In the genomic region with DNA sequence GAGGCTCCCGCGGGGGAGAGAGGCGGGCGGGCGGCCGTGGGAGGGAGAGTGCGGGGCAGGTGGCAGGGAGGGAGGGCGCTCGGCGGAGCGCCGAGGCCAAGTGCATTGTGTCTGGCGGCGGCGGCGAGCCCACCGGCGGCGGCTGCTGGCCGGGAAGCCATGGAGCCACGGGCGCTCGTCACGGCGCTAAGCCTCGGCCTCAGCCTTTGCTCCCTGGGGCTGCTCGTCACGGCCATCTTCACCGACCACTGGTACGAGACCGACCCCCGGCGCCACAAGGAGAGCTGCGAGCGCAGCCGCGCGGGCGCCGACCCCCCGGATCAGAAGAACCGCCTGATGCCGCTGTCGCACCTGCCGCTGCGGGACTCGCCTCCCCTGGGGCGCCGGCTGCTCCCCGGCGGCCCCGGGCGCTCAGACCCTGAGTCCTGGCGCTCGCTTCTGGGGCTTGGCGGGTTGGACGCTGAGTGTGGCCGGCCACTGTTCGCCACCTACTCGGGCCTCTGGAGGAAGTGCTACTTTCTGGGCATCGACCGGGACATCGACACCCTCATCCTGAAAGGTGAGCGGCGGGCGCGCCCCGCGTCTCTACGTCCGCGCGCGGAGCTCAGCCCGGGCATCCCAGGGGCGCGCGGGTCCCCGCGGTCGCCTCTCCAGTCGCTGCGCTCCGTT, we compare ENCODE assay signal across 9 mouse cellular contexts. TPM values are rescaled to one million over a fixed set of nuclear protein-coding genes. Genes with fewer than 3 reads are reported as not detected.
DNase-seq lines count a peak whose midpoint lies in the region; ATAC-seq and TF ChIP-seq lines count a peak whose summit lies in the region.
"Had no signal": no experiment of that assay in that cellular context is flagged by ENCODE, and none has a peak within 500 bp of the region (broad histone marks: within the 10 kb centered on the region; RNA-seq: fewer than 3 reads in every experiment).

Gene Tmem178 (plus strand): TSS at position 103 of the 669 bp plus-strand sequence.

- peak within 1 kb of the TSS; percentile 80 for H3K27ac ChIP-seq in kidney, adult 2 months (ENCODE audit: insufficient read depth, low read depth, low read length)
- H3K27ac ChIP-seq in brown adipose tissue, adult 24 weeks (replicated peaks; ENCODE audit: low read depth, low read length) = no peak within 1 kb of the TSS
- H3K27ac ChIP-seq in forebrain, embryonic 13.5 days = peak within 1 kb of the TSS; percentile 80
- 0 out of 2 replicates have a peak within 1 kb of the TSS, but pooled peaks have one; percentile 29 for H3K27ac ChIP-seq in kidney, embryonic 16.5 days (ENCODE audit: low read length)
- no peak within 1 kb of the TSS for H3K27ac ChIP-seq in lung, embryonic 14.5 days (ENCODE audit: low read depth)

- TF ChIP-seq POLR2A in kidney, adult 2 months (IDR thresholded peaks at IDR 0.05; ENCODE audit: low read depth, low read length) = no peak

- H3K9me3 ChIP-seq in forebrain, embryonic 13.5 days (replicated peaks) = no peaks in the 10 kb centered on the region
- no peaks in the 10 kb centered on the region for H3K9me3 ChIP-seq in kidney, embryonic 16.5 days (ENCODE audit: low read length)
- H3K9me3 ChIP-seq in lung, embryonic 14.5 days (ENCODE audit: low read depth, low read length) = no peaks in the 10 kb centered on the region

- H3K27me3 ChIP-seq in kidney, adult 2 months (replicated peaks; ENCODE audit: control insufficient read depth, insufficient read depth, low read length) = no peaks in the 10 kb centered on the region; the same call in 1 of the 2 replicates
- H3K27me3 ChIP-seq in forebrain, embryonic 13.5 days = no peaks in the 10 kb centered on the region
- peaks cover 28% of the 10 kb centered on the region for H3K27me3 ChIP-seq in kidney, embryonic 16.5 days (ENCODE audit: insufficient read depth, low read length)
- peaks cover 23% of the 10 kb centered on the region for H3K27me3 ChIP-seq in lung, embryonic 14.5 days (ENCODE audit: insufficient read depth, low read length)

- peak within 1 kb of the TSS; percentile 66 for H3K4me2 ChIP-seq in forebrain, embryonic 13.5 days
- H3K4me2 ChIP-seq in kidney, embryonic 16.5 days (replicated peaks; ENCODE audit: low read depth, low read length) = peak within 1 kb of the TSS; percentile 98
- peak within 1 kb of the TSS; percentile 96 for H3K4me2 ChIP-seq in lung, embryonic 14.5 days

- H3K36me3 ChIP-seq in kidney, adult 2 months (ENCODE audit: control insufficient read depth, insufficient read depth, low read length) = no peaks in the 10 kb centered on the region
- peaks cover 6% of the 10 kb centered on the region for H3K36me3 ChIP-seq in forebrain, embryonic 13.5 days (ENCODE audit: poor library complexity, severe bottlenecking)
- no peaks in the 10 kb centered on the region for H3K36me3 ChIP-seq in kidney, embryonic 16.5 days (ENCODE audit: insufficient read depth, low read length)
- no peaks in the 10 kb centered on the region for H3K36me3 ChIP-seq in lung, embryonic 14.5 days (ENCODE audit: insufficient read depth)
- H3K36me3 ChIP-seq: G1E had no signal

- H3K4me1 ChIP-seq in kidney, adult 2 months (ENCODE audit: control insufficient read depth, insufficient read depth, low read length) = peaks cover 9% of the 10 kb centered on the region; the same call in 1 of the 2 replicates
- H3K4me1 ChIP-seq in brown adipose tissue, adult 24 weeks (ENCODE audit: control insufficient read depth, insufficient read depth, insufficient read length, low read length) = no peaks in the 10 kb centered on the region
- H3K4me1 ChIP-seq in forebrain, embryonic 13.5 days = peaks cover 28% of the 10 kb centered on the region; the same call in 1 of the 2 replicates
- H3K4me1 ChIP-seq in kidney, embryonic 16.5 days (ENCODE audit: insufficient read depth, low read length) = 0 out of 2 replicates have a peak, but pooled peaks cover 5% of the 10 kb centered on the region
- no peaks in the 10 kb centered on the region; the same call in 1 of the 2 replicates for H3K4me1 ChIP-seq in lung, embryonic 14.5 days (ENCODE audit: insufficient read depth)

- peak; percentile 35 for DNase-seq in kidney, adult 2 months
- no peak for DNase-seq in kidney, adult 9 months
- peak; percentile 51 for DNase-seq in lung, embryonic 14.5 days
- peak; percentile 64 for DNase-seq in retina, embryonic 14.5 days (ENCODE audit: low spot score)
- DNase-seq in urinary bladder, postnatal 4 days (ENCODE audit: low spot score in 2 of 2) = no peak

- under 1% methylated on average over 83 of the region's 84 CpGs for WGBS in kidney, adult 2 months
- WGBS in forebrain, embryonic 13.5 days = under 1% methylated on average over 62 of the region's 84 CpGs
- WGBS in kidney, embryonic 16.5 days = under 1% methylated on average over 60 of the region's 84 CpGs
- under 1% methylated on average over 73 of the region's 84 CpGs for WGBS in lung, embryonic 14.5 days

- H3K9ac ChIP-seq in forebrain, embryonic 13.5 days = peak within 1 kb of the TSS; percentile 93
- peak within 1 kb of the TSS; percentile 82 for H3K9ac ChIP-seq in kidney, embryonic 16.5 days (replicated peaks; ENCODE audit: low read length)
- H3K9ac ChIP-seq in lung, embryonic 14.5 days = peak within 1 kb of the TSS; percentile 66

- peak; percentile 84 for ATAC-seq in forebrain, embryonic 13.5 days
- ATAC-seq in kidney, embryonic 16.5 days (ENCODE audit: low FRiP score, low TSS enrichment) = peak; percentile 82
- ATAC-seq in lung, embryonic 14.5 days (ENCODE audit: insufficient read depth) = peak; percentile 61

- TF ChIP-seq CTCF in kidney, adult 2 months (conservative IDR thresholded peaks at IDR 0.05; ENCODE audit: insufficient read depth, insufficient read length, low read depth, low read length) = no peak
- no peak for TF ChIP-seq CTCF in lung, embryonic 14.5 days (IDR thresholded peaks at IDR 0.05; ENCODE audit: low read depth)

- peak within 1 kb of the TSS; percentile 52 for H3K4me3 ChIP-seq in kidney, adult 2 months (ENCODE audit: insufficient read depth, low read depth, low read length)
- H3K4me3 ChIP-seq in brown adipose tissue, adult 24 weeks (ENCODE audit: insufficient read depth, low read depth, low read length) = peak within 1 kb of the TSS; percentile 59
- H3K4me3 ChIP-seq in forebrain, embryonic 13.5 days = peak within 1 kb of the TSS; percentile 74
- H3K4me3 ChIP-seq in kidney, embryonic 16.5 days (ENCODE audit: low read length) = peak within 1 kb of the TSS; percentile 81
- H3K4me3 ChIP-seq in lung, embryonic 14.5 days (ENCODE audit: low read depth, low read length) = peak within 1 kb of the TSS; percentile 57

RNA-seq across cellular contexts. Expression of gene Tmem178, which starts in this region (rescaled TPM):
- polyA plus RNA-seq in kidney, adult 2 months (2012; rRNA removed) = 19.9 and 25.9 TPM in 2 replicates
- not detected in 2 replicates for polyA plus RNA-seq in brown adipose tissue, adult 24 weeks (2012; ENCODE audit: insufficient read depth, insufficient read length, missing spikeins)
- polyA plus RNA-seq in forebrain, embryonic 13.5 days (2015; fragmentation: Nextera tagmentation; extraction: Ambion mirVana) = 29.7 and 40.4 TPM in 2 replicates
- 16.8 and 17.8 TPM in 2 replicates for polyA plus RNA-seq in kidney, embryonic 16.5 days (2015; fragmentation: Nextera tagmentation; extraction: Ambion mirVana)
- 13.6 and 14.5 TPM in 2 replicates for polyA plus RNA-seq in lung, embryonic 14.5 days (2014; fragmentation: Nextera tagmentation; extraction: Ambion mirVana)
- polyA plus RNA-seq: G1E had no signal

Comparison
In these comparisons a context has a peak if more than half of its experiments do, and no peak if none do; other contexts are left out.
1. RNA of gene Tmem178 (polyA plus RNA-seq): 29.7 to 40.4 TPM in forebrain, embryonic 13.5 days, 19.9 to 25.9 TPM in kidney, adult 2 months, 16.8 to 17.8 TPM in kidney, embryonic 16.5 days and 13.6 to 14.5 TPM in lung, embryonic 14.5 days; not detected in brown adipose tissue, adult 24 weeks; every median in the first group is over 10 times any median in the second.
2. DNase-seq: peak in kidney, adult 2 months (single experiment), lung, embryonic 14.5 days (single experiment) and retina, embryonic 14.5 days (single experiment); none in kidney, adult 9 months (single experiment) and urinary bladder, postnatal 4 days (0 of 2).
3. H3K27ac ChIP-seq: peak in kidney, adult 2 months (single experiment), forebrain, embryonic 13.5 days (single experiment) and kidney, embryonic 16.5 days (single experiment); none in brown adipose tissue, adult 24 weeks (single experiment) and lung, embryonic 14.5 days (single experiment).
4. Peak in every context shown above with its lines, with median percentiles within 50 percentile points of each other: H3K4me3 ChIP-seq, ATAC-seq, H3K4me2 ChIP-seq and H3K9ac ChIP-seq.